Comparison of ENCODE assay signal across 11 mouse cellular contexts in genomic region chr15:84300591-84300990, GRCm38 (mm10). TPM values are rescaled to one million over a fixed set of nuclear protein-coding genes. Genes with fewer than 3 reads are reported as not detected.
DNase-seq lines count a peak whose midpoint lies in the region; ATAC-seq and TF ChIP-seq lines count a peak whose summit lies in the region.
"Had no signal": no experiment of that assay in that cellular context is flagged by ENCODE, and none has a peak within 500 bp of the region (broad histone marks: within the 10 kb centered on the region; RNA-seq: fewer than 3 reads in every experiment).

No protein-coding gene starts in this region.

- H3K4me2 ChIP-seq in forebrain, postnatal 0 days (ENCODE audit: low read depth) = no peak overlapping the region
- no peak overlapping the region for H3K4me2 ChIP-seq in limb, embryonic 12.5 days
- no peak overlapping the region for H3K4me2 ChIP-seq in neural tube, embryonic 13.5 days
- no peak overlapping the region for H3K4me2 ChIP-seq in intestine, embryonic 16.5 days (ENCODE audit: low read depth, low read length)
- H3K4me2 ChIP-seq: embryonic facial prominence, embryonic 15.5 days; limb, embryonic 15.5 days had no signal

- no peaks in the 10 kb centered on the region for H3K9me3 ChIP-seq in forebrain, postnatal 0 days (ENCODE audit: low read length)
- no peaks in the 10 kb centered on the region for H3K9me3 ChIP-seq in limb, embryonic 12.5 days
- H3K9me3 ChIP-seq in neural tube, embryonic 13.5 days = no peaks in the 10 kb centered on the region
- H3K9me3 ChIP-seq in intestine, embryonic 16.5 days (ENCODE audit: control insufficient read depth, low read length) = no peaks in the 10 kb centered on the region
- H3K9me3 ChIP-seq: embryonic facial prominence, embryonic 15.5 days; limb, embryonic 15.5 days had no signal

- no peak for ATAC-seq in forebrain, postnatal 0 days
- no peak for ATAC-seq in limb, embryonic 12.5 days (ENCODE audit: insufficient number of reproducible peaks, insufficient read depth, low FRiP score, low TSS enrichment, low read depth)
- ATAC-seq in neural tube, embryonic 13.5 days (ENCODE audit: low read depth) = no peak
- no peak for ATAC-seq in intestine, embryonic 16.5 days

- H3K4me1 ChIP-seq in forebrain, postnatal 0 days (ENCODE audit: insufficient read depth) = peaks cover 41% of the 10 kb centered on the region
- H3K4me1 ChIP-seq in limb, embryonic 12.5 days (replicated peaks) = peaks cover 64% of the 10 kb centered on the region
- peaks cover 79% of the 10 kb centered on the region for H3K4me1 ChIP-seq in neural tube, embryonic 13.5 days (replicated peaks)
- peaks cover 11% of the 10 kb centered on the region for H3K4me1 ChIP-seq in intestine, embryonic 16.5 days (ENCODE audit: control insufficient read depth, insufficient read depth, low read length)

- DNase-seq in layer of hippocampus, adult 2 months (ENCODE audit: low spot score in 2 of 2) = no peak
- DNase-seq in layer of hippocampus, postnatal 10 days (ENCODE audit: low spot score in 2 of 2) = no peak
- DNase-seq in forebrain, postnatal 0 days = no peak
- DNase-seq in adrenal gland, postnatal 36 days = no peak
- no peak for DNase-seq in testis, postnatal 10 days (ENCODE audit: low spot score)
- DNase-seq: lung, adult 18-20 months had no signal

- H3K36me3 ChIP-seq in forebrain, postnatal 0 days (ENCODE audit: insufficient read depth) = no peaks in the 10 kb centered on the region
- no peaks in the 10 kb centered on the region for H3K36me3 ChIP-seq in limb, embryonic 12.5 days
- H3K36me3 ChIP-seq in neural tube, embryonic 13.5 days = no peaks in the 10 kb centered on the region
- H3K36me3 ChIP-seq in intestine, embryonic 16.5 days (ENCODE audit: control insufficient read depth, insufficient read depth, low read length) = no peaks in the 10 kb centered on the region
- H3K36me3 ChIP-seq: embryonic facial prominence, embryonic 15.5 days; limb, embryonic 15.5 days had no signal

- no peak overlapping the region for H3K4me3 ChIP-seq in layer of hippocampus, adult 2 months
- H3K4me3 ChIP-seq in forebrain, postnatal 0 days (ENCODE audit: low read depth, low read length) = no peak overlapping the region
- no peak overlapping the region for H3K4me3 ChIP-seq in limb, embryonic 12.5 days (replicated peaks)
- no peak overlapping the region for H3K4me3 ChIP-seq in neural tube, embryonic 13.5 days
- no peak overlapping the region for H3K4me3 ChIP-seq in intestine, embryonic 16.5 days (ENCODE audit: low read length)
- H3K4me3 ChIP-seq: embryonic facial prominence, embryonic 15.5 days; limb, embryonic 15.5 days had no signal

- WGBS in forebrain, postnatal 0 days = 38% methylated on average over 2 of the region's 2 CpGs
- 63% methylated on average over 2 of the region's 2 CpGs for whole genome bisulfite sequencing in limb, embryonic 12.5 days
- 58% methylated on average over 2 of the region's 2 CpGs for WGBS in neural tube, embryonic 13.5 days
- WGBS in intestine, embryonic 16.5 days = 65% methylated on average over 2 of the region's 2 CpGs

- H3K27ac ChIP-seq in layer of hippocampus, adult 2 months = peak overlapping the region; percentile 85
- H3K27ac ChIP-seq in forebrain, postnatal 0 days (ENCODE audit: low read depth, low read length) = peak overlapping the region; percentile 36
- H3K27ac ChIP-seq in limb, embryonic 12.5 days = peak overlapping the region; percentile 29; the same call in 1 of the 2 replicates
- peak overlapping the region; percentile 68 for H3K27ac ChIP-seq in neural tube, embryonic 13.5 days (replicated peaks)
- no peak overlapping the region for H3K27ac ChIP-seq in intestine, embryonic 16.5 days (ENCODE audit: low read length)
- H3K27ac ChIP-seq: embryonic facial prominence, embryonic 15.5 days; limb, embryonic 15.5 days had no signal

- no peaks in the 10 kb centered on the region for H3K27me3 ChIP-seq in forebrain, postnatal 0 days (ENCODE audit: insufficient read depth, low read length)
- H3K27me3 ChIP-seq in limb, embryonic 12.5 days = peaks cover 14% of the 10 kb centered on the region; the same call in 1 of the 2 replicates
- peaks cover 4% of the 10 kb centered on the region; the same call in 1 of the 2 replicates for H3K27me3 ChIP-seq in neural tube, embryonic 13.5 days
- no peaks in the 10 kb centered on the region for H3K27me3 ChIP-seq in intestine, embryonic 16.5 days (replicated peaks; ENCODE audit: control insufficient read depth, insufficient read depth, low read length)
- H3K27me3 ChIP-seq: embryonic facial prominence, embryonic 15.5 days had no signal

- TF ChIP-seq CTCF in layer of hippocampus, adult 2 months (conservative IDR thresholded peaks at IDR 0.05) = no peak
- no peak for TF ChIP-seq CTCF in forebrain, postnatal 0 days (IDR thresholded peaks at IDR 0.05; ENCODE audit: low read depth)

- H3K9ac ChIP-seq in forebrain, postnatal 0 days = no peak overlapping the region
- no peak overlapping the region for H3K9ac ChIP-seq in limb, embryonic 12.5 days (replicated peaks)
- 0 out of 2 replicates have a peak overlapping the region, but pooled peaks have one; percentile 27 for H3K9ac ChIP-seq in neural tube, embryonic 13.5 days
- no peak overlapping the region for H3K9ac ChIP-seq in intestine, embryonic 16.5 days (ENCODE audit: low read depth, low read length)
- H3K9ac ChIP-seq: embryonic facial prominence, embryonic 15.5 days; limb, embryonic 15.5 days had no signal

RNA-seq across cellular contexts. Expression of gene Parvg, which starts 23.2 kb away (rescaled TPM):
- total RNA-seq in layer of hippocampus, adult 2 months (2021) = 10 to 100 TPM; 20.9 to 26.6 TPM
- 1 to 10 TPM; 6.6 to 9.6 TPM for total RNA-seq in layer of hippocampus, postnatal 10 days (2021)
- total RNA-seq in forebrain, postnatal 0 days (2014; rRNA removed) = 1.6 and 2.1 TPM in 2 replicates
- polyA plus RNA-seq in forebrain, postnatal 0 days (2015; fragmentation: Nextera tagmentation; extraction: Ambion mirVana) = 1.6 and 1.7 TPM in 2 replicates
- 0.84 and 1.2 TPM in 2 replicates for polyA plus RNA-seq in limb, embryonic 12.5 days (2016; fragmentation: Nextera tagmentation; extraction: Ambion mirVana)
- polyA plus RNA-seq in neural tube, embryonic 13.5 days (2015; fragmentation: Nextera tagmentation; extraction: Ambion mirVana) = 0.95 and 0.98 TPM in 2 replicates
- 1 to 10 TPM; 3.0 to 3.3 TPM for total RNA-seq in adrenal gland, postnatal 36 days (2021)
- polyA plus RNA-seq in intestine, embryonic 16.5 days (2015; fragmentation: Nextera tagmentation; extraction: Ambion mirVana) = 3.1 and 3.2 TPM in 2 replicates
